Mouse (Mus musculus) liver, embryonic 16.5 days (tissue): ENCODE data around the gene Ippk. TPM values are rescaled to one million over a fixed set of nuclear protein-coding genes. Genes with fewer than 3 reads are reported as not detected.

ENCODE experiments used
- ATAC-seq: fragments of 200-750 bp; cut with Nextera tagmentation; 2 replicates; pipeline ENCODE4 v1.8.0; 2017; ENCODE audit warnings: low read depth, mild to moderate bottlenecking, moderate number of reproducible peaks, moderate library complexity
- H3K27ac ChIP-seq: fragments of 300-500 bp; sonication (generic); 2 replicates; pipeline ENCODE4 v1.5.1; 2014; ENCODE audit warnings: mild to moderate bottlenecking, low read length
- H3K27me3 ChIP-seq: fragments of 300-500 bp; sonication (generic); 2 replicates; pipeline ENCODE4 v1.6.1; 2014; ENCODE audit warnings: low read depth, low read length, mixed read lengths; ENCODE audit not compliant: control insufficient read depth, insufficient read depth
- H3K36me3 ChIP-seq: fragments of 300-500 bp; sonication (generic); 2 replicates; pipeline ENCODE4 v1.6.1; 2014; ENCODE audit warnings: mild to moderate bottlenecking; ENCODE audit not compliant: control insufficient read depth, insufficient read depth
- H3K4me1 ChIP-seq: fragments of 300-500 bp; sonication (generic); 2 replicates; pipeline ENCODE4 v1.6.1; 2014; ENCODE audit warnings: low read depth, low read length, mixed read lengths; ENCODE audit not compliant: control insufficient read depth
- H3K4me2 ChIP-seq: fragments of 300-500 bp; sonication (generic); 2 replicates; pipeline ENCODE4 v1.6.1; 2014; ENCODE audit warnings: low read depth, low read length, mixed read lengths
- H3K4me3 ChIP-seq: fragments of 300-500 bp; sonication (generic); 2 replicates; pipeline ENCODE4 v1.5.1; 2014; ENCODE audit warnings: low read depth, mild to moderate bottlenecking, low read length
- H3K9ac ChIP-seq: fragments of 300-500 bp; sonication (generic); 2 replicates; pipeline ENCODE4 v1.6.1; 2014; ENCODE audit warnings: low read depth, low read length
- H3K9me3 ChIP-seq: fragments of 300-500 bp; sonication (generic); replicated peaks from 2 replicates; pipeline ENCODE4 v1.6.1; 2016; ENCODE audit warnings: low read length; ENCODE audit not compliant: control insufficient read depth
- WGBS: fragments of 180-500 bp; shearing (Covaris S2); extraction: QIAGEN DNeasy Blood & Tissue Kit; methylation state at CpG from one replicate; pipeline ENCODE4 v1.1.7; 2014; ENCODE audit not compliant: insufficient replicate concordance; 5-methylcytosine and 5-hydroxymethylcytosine counted together
- polyA plus RNA-seq: library from polyadenylated mRNA; unstranded; fragments of >200 nt; fragmentation: Nextera tagmentation; extraction: Ambion mirVana; gene quantifications from 2 replicates; pipeline ENCODE4 v1.2.1, GENCODE M21; 2015

Ippk gene
- polyA plus RNA-seq, 1 experiment from 2014 or later, result 6.8 TPM

DNA sequence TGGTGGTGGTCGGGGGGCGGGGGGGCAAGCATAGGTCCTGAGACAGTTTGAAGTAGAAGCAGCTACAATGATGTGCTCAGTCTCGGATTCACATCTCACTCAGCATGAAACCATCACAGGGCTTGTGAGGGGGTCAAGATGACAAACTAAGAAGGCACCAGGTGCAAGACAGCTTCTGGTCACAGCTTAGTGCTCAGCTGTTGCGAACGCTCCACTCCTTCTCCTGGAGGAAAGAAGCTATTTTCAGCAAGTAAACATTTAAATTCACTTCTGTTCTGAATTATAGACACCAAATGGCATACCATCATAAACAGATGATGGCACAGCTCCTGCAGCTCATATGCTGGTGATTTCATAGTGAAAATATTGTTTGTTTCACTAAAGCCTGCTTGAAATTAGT is 64.3 kb downstream of the Ippk start:
- no peak overlapping the region for H3K9ac ChIP-seq
- no peak for ATAC-seq
- no peaks in the 10 kb centered on the region for H3K27me3 ChIP-seq
- H3K4me1 ChIP-seq, result no peaks in the 10 kb centered on the region
- no peak overlapping the region for H3K27ac ChIP-seq
- 79% methylated on average over 5 of the region's 5 CpGs for WGBS
- no peak overlapping the region for H3K4me2 ChIP-seq
- H3K9me3 ChIP-seq, result no peaks in the 10 kb centered on the region
- no peak overlapping the region for H3K4me3 ChIP-seq
- H3K36me3 ChIP-seq, result no peaks in the 10 kb centered on the region

DNA sequence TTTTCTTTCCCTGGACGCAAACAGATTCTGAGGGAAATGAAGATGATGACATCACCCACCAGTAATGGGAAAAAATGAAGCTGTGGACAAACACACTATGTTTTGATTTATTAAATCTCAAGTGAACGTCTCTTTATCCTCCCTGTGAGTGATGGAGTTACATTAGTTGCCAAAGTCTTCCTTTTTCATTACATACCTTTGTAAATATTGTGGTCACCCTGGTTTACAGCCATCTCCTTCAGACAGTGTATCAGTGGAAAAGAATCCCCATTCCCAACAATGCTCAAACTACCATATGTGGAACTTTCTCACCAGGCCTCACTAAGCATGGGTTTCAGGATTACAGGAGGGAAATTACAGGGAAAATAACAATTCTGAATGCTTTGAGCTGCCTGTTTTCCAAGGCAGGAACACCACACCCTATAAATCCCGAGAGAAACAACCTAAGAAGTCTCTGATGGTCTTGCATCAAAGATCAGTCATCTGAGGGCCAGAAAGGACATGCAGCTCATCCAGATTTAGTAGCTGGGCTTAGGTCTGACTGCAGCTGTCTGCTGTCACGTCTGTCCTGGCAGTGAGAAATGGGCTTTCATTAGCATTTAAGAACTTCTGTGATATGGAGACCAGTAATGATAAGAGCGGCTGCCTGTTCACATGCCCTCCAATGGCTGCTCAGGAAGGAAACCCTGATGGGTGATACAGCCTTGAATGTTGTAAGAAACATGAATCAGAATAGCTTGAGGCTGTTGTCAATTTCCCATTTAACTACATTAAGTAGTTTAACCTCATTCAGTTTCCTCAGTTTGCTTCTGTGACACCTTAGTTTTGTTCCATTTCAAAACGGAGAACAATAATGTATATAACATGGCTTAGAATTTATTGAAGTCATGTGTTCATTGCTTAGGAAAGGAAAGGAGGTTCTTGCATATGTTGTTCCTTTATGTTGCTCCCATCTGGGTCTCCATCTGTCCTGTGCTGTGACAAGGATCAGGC is 71.6 kb downstream of the Ippk start, which contains the start of gene Tes3-ps:
TSS of gene Tes3-ps (plus strand) at position 943 of the 993 bp plus-strand sequence.
- ATAC-seq, result no peak
- 54% methylated on average over 6 of the region's 6 CpGs for WGBS
- no peak within 1 kb of the TSS for H3K9ac ChIP-seq
- no peak within 1 kb of the TSS for H3K4me2 ChIP-seq
- no peak within 1 kb of the TSS for H3K4me3 ChIP-seq
- no peaks in the 10 kb centered on the region for H3K36me3 ChIP-seq
- no peaks in the 10 kb centered on the region for H3K9me3 ChIP-seq
- H3K27me3 ChIP-seq, result no peaks in the 10 kb centered on the region
- H3K4me1 ChIP-seq, result no peaks in the 10 kb centered on the region
- H3K27ac ChIP-seq, result no peak within 1 kb of the TSS

GRCm38 (mm10) chr13:49504510-49504909 is 83.5 kb downstream of the Ippk start, which contains the start of gene Ecm2:
Gene Ecm2 (plus strand): TSS chr13:49504810.
- no peak within 1 kb of the TSS for H3K4me3 ChIP-seq
- no peaks in the 10 kb centered on the region for H3K36me3 ChIP-seq
- H3K9me3 ChIP-seq, result no peaks in the 10 kb centered on the region
- no peak within 1 kb of the TSS for H3K9ac ChIP-seq
- 61% methylated on average over 4 of the region's 4 CpGs for WGBS
- no peaks in the 10 kb centered on the region for H3K4me1 ChIP-seq
- no peaks in the 10 kb centered on the region for H3K27me3 ChIP-seq
- H3K27ac ChIP-seq, result no peak within 1 kb of the TSS
- ATAC-seq, result no peak
- H3K4me2 ChIP-seq, result no peak within 1 kb of the TSS

DNA sequence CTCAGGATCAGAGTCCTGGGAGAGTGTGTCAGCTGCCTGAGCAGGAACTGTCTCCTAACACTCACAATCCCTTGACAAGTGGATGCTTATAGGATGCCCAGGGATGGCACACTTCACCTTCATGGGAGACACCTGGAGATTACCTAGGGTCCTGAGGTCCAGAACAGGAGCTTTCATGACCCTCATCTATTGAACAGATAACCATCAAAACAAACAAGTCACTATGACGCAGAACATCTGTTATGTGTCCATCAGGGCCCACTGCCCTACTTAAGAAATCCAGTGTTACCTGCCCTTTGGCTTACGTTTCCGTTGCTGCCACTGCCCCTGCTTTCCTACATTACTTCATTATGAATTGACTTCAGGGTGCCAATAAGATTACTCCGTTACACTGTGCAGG is 84.7 kb downstream of the Ippk start:
- WGBS, result 81% methylated on average over 4 of the region's 4 CpGs
- Histone ChIP-seq H3K4me3 (no peak overlapping the region), H3K4me2 (no peak overlapping the region), H3K36me3 (no peaks in the 10 kb centered on the region), H3K4me1 (no peaks in the 10 kb centered on the region), H3K9ac (no peak overlapping the region), H3K27me3 (no peaks in the 10 kb centered on the region), H3K27ac (no peak overlapping the region), H3K9me3 (no peaks in the 10 kb centered on the region)
- ATAC-seq, result no peak

GRCm38 (mm10) chr13:49507176-49507575 is 86.1 kb downstream of the Ippk start:
- no peak overlapping the region for H3K4me2 ChIP-seq
- no peak overlapping the region for H3K27ac ChIP-seq
- no peak overlapping the region for H3K9ac ChIP-seq
- WGBS, result 70% methylated on average over 3 of the region's 3 CpGs
- H3K4me1 ChIP-seq, result no peaks in the 10 kb centered on the region
- H3K4me3 ChIP-seq, result no peak overlapping the region
- no peaks in the 10 kb centered on the region for H3K27me3 ChIP-seq
- H3K9me3 ChIP-seq, result no peaks in the 10 kb centered on the region
- ATAC-seq, result no peak
- H3K36me3 ChIP-seq, result no peaks in the 10 kb centered on the region

Other genes starting within 250 kb of the Ippk start
- 54.3 and 58.0 TPM in 2 replicates for gene Ninj1, start 233.8 kb upstream of the Ippk start, polyA plus RNA-seq
- gene Card19, start 205.2 kb upstream of the Ippk start, polyA plus RNA-seq, result 16.4 and 18.2 TPM in 2 replicates
- 1.1 and 2.0 TPM in 2 replicates for gene Susd3, start 172.5 kb upstream of the Ippk start, polyA plus RNA-seq
- 0.67 and 0.70 TPM in 2 replicates for gene Fgd3, start 100.9 kb upstream of the Ippk start, polyA plus RNA-seq
- gene Bicd2, start 79.7 kb upstream of the Ippk start, polyA plus RNA-seq, result 6.3 and 6.5 TPM in 2 replicates
- gene Tes3-ps, start 72.1 kb downstream of the Ippk start, polyA plus RNA-seq, result 0.62 and 0.68 TPM in 2 replicates
- gene Ecm2, start 83.6 kb downstream of the Ippk start, polyA plus RNA-seq, result 0.36 and 0.38 TPM in 2 replicates
- 1.4 and 1.5 TPM in 2 replicates for gene Aspn, start 123.2 kb downstream of the Ippk start, polyA plus RNA-seq
- gene Omd, start 161.2 kb downstream of the Ippk start, polyA plus RNA-seq, result 0.39 and 0.67 TPM in 2 replicates
- 2.5 and 4.1 TPM in 2 replicates for gene Ogn, start 186.8 kb downstream of the Ippk start, polyA plus RNA-seq
- 18.2 and 21.0 TPM in 2 replicates for gene Cenpp, start 231.5 kb downstream of the Ippk start, polyA plus RNA-seq
- 5.4 and 5.5 TPM in 2 replicates for gene Nol8, start 231.8 kb downstream of the Ippk start, polyA plus RNA-seq